Mouse (Mus musculus): Measurements from ENCODE around the gene Ephb1. TPM values are rescaled to one million over a fixed set of nuclear protein-coding genes. Genes with fewer than 3 reads are reported as not detected.

Gene Ephb1
- polyA plus RNA-seq, 1 experiment from 2014 or later: 42.3 TPM

GRCm38 (mm10) chr9:101939006-101939405 is 415.5 kb downstream of the Ephb1 start:
- H3K9ac ChIP-seq (replicated peaks): no peak overlapping the region
- 28% methylated on average over 5 of the region's 5 CpGs for WGBS

GRCm38 (mm10) chr9:101938066-101938465 is 416.4 kb downstream of the Ephb1 start:
- H3K4me2 ChIP-seq (replicated peaks): no peak overlapping the region
- ATAC-seq (replicated peaks): no peak
- 0 out of 2 replicates have a peak overlapping the region, but pooled peaks have one; percentile 17 for H3K27ac ChIP-seq (replicated peaks)
- no peaks in the 10 kb centered on the region for H3K36me3 ChIP-seq
- no peaks in the 10 kb centered on the region for H3K27me3 ChIP-seq
- 82% methylated on average over 4 of the region's 4 CpGs for WGBS
- H3K9ac ChIP-seq (replicated peaks): no peak overlapping the region
- H3K4me3 ChIP-seq: no peak overlapping the region
- peaks cover 25% of the 10 kb centered on the region; the same call in 1 of the 2 replicates for H3K4me1 ChIP-seq
- H3K9me3 ChIP-seq: no peaks in the 10 kb centered on the region

More at GRCm38 (mm10) chr9:101939006-101939405, 415.5 kb downstream of the Ephb1 start:
- Histone ChIP-seq H3K4me3 (no peak overlapping the region), H3K36me3 (no peaks in the 10 kb centered on the region), H3K4me2 (replicated peaks) (no peak overlapping the region), H3K27ac (replicated peaks) (0 out of 2 replicates have a peak overlapping the region, but pooled peaks have one; percentile 24), H3K4me1 (peaks cover 31% of the 10 kb centered on the region; the same call in 1 of the 2 replicates), H3K9me3 (no peaks in the 10 kb centered on the region), H3K27me3 (no peaks in the 10 kb centered on the region)
- ATAC-seq (replicated peaks): peak; percentile 91

GRCm38 (mm10) chr9:101934887-101935286 is 419.6 kb downstream of the Ephb1 start:
- Histone ChIP-seq H3K36me3 (0 out of 2 replicates have a peak, but pooled peaks cover 4% of the 10 kb centered on the region), H3K4me1 (peaks cover 20% of the 10 kb centered on the region; the same call in 1 of the 2 replicates), H3K27me3 (no peaks in the 10 kb centered on the region), H3K4me3 (no peak overlapping the region), H3K9me3 (no peaks in the 10 kb centered on the region), H3K27ac (replicated peaks) (no peak overlapping the region), H3K4me2 (replicated peaks) (no peak overlapping the region), H3K9ac (replicated peaks) (no peak overlapping the region)
- 68% methylated on average over 8 of the region's 8 CpGs for WGBS
- no peak for ATAC-seq (replicated peaks)

GRCm38 (mm10) chr9:101933946-101934573 is 420.4 kb downstream of the Ephb1 start:
- peaks cover 16% of the 10 kb centered on the region; the same call in 1 of the 2 replicates for H3K4me1 ChIP-seq
- no peak overlapping the region for H3K4me2 ChIP-seq (replicated peaks)
- no peak overlapping the region for H3K4me3 ChIP-seq
- no peaks in the 10 kb centered on the region for H3K27me3 ChIP-seq
- WGBS: 46% methylated on average over 8 of the region's 8 CpGs
- no peak overlapping the region for H3K9ac ChIP-seq (replicated peaks)
- no peak overlapping the region; the same call in 1 of the 2 replicates for H3K27ac ChIP-seq (replicated peaks)
- no peaks in the 10 kb centered on the region for H3K9me3 ChIP-seq
- 0 out of 2 replicates have a peak, but pooled peaks cover 4% of the 10 kb centered on the region for H3K36me3 ChIP-seq
- no peak for ATAC-seq (replicated peaks)

GRCm38 (mm10) chr9:101924829-101925228 is 429.7 kb downstream of the Ephb1 start:
- Histone ChIP-seq H3K4me3 (no peak overlapping the region), H3K9ac (replicated peaks) (no peak overlapping the region), H3K36me3 (no peaks in the 10 kb centered on the region), H3K4me2 (replicated peaks) (no peak overlapping the region), H3K27ac (replicated peaks) (no peak overlapping the region), H3K9me3 (no peaks in the 10 kb centered on the region), H3K4me1 (no peaks in the 10 kb centered on the region), H3K27me3 (no peaks in the 10 kb centered on the region)
- 63% methylated on average over 4 of the region's 4 CpGs for WGBS
- no peak for ATAC-seq (replicated peaks)

GRCm38 (mm10) chr9:101922846-101923245 is 431.6 kb downstream of the Ephb1 start:
- Histone ChIP-seq H3K36me3 (no peaks in the 10 kb centered on the region), H3K27ac (replicated peaks) (no peak overlapping the region), H3K9ac (replicated peaks) (no peak overlapping the region), H3K27me3 (no peaks in the 10 kb centered on the region), H3K4me2 (replicated peaks) (no peak overlapping the region), H3K4me1 (no peaks in the 10 kb centered on the region), H3K4me3 (no peak overlapping the region), H3K9me3 (no peaks in the 10 kb centered on the region)
- WGBS: 89% methylated on average over 4 of the region's 4 CpGs
- no peak for ATAC-seq (replicated peaks)

- no peak for ATAC-seq (replicated peaks)
- Histone ChIP-seq H3K27ac (replicated peaks) (no peak overlapping the region), H3K4me1 (no peaks in the 10 kb centered on the region), H3K36me3 (no peaks in the 10 kb centered on the region), H3K9me3 (no peaks in the 10 kb centered on the region), H3K4me3 (no peak overlapping the region), H3K4me2 (replicated peaks) (no peak overlapping the region), H3K9ac (replicated peaks) (no peak overlapping the region), H3K27me3 (no peaks in the 10 kb centered on the region)
- WGBS: 87% methylated on average over 5 of the region's 5 CpGs
Measured at GRCm38 (mm10) chr9:101919324-101919723, 435.2 kb downstream of the Ephb1 start.

GRCm38 (mm10) chr9:101918771-101919170 is 435.7 kb downstream of the Ephb1 start:
- no peaks in the 10 kb centered on the region for H3K27me3 ChIP-seq
- no peak overlapping the region for H3K27ac ChIP-seq (replicated peaks)
- no peak overlapping the region for H3K4me3 ChIP-seq
- H3K36me3 ChIP-seq: no peaks in the 10 kb centered on the region
- H3K4me2 ChIP-seq (replicated peaks): no peak overlapping the region
- H3K9me3 ChIP-seq: no peaks in the 10 kb centered on the region
- ATAC-seq (replicated peaks): no peak
- no peak overlapping the region for H3K9ac ChIP-seq (replicated peaks)
- 88% methylated on average over 4 of the region's 4 CpGs for WGBS
- no peaks in the 10 kb centered on the region for H3K4me1 ChIP-seq

GRCm38 (mm10) chr9:101915082-101915481 is 439.4 kb downstream of the Ephb1 start:
- Histone ChIP-seq H3K27me3 (no peaks in the 10 kb centered on the region), H3K9me3 (no peaks in the 10 kb centered on the region), H3K36me3 (no peaks in the 10 kb centered on the region), H3K4me2 (replicated peaks) (no peak overlapping the region), H3K4me1 (peaks cover 9% of the 10 kb centered on the region), H3K9ac (replicated peaks) (no peak overlapping the region), H3K27ac (replicated peaks) (no peak overlapping the region), H3K4me3 (no peak overlapping the region)
- ATAC-seq (replicated peaks): no peak
- 94% methylated on average over 2 of the region's 2 CpGs for WGBS

- peak; percentile 42; the same call in 1 of the 2 replicates for ATAC-seq (replicated peaks)
- H3K4me1 ChIP-seq: peaks cover 30% of the 10 kb centered on the region
- no peaks in the 10 kb centered on the region for H3K9me3 ChIP-seq
- no peak overlapping the region for H3K4me3 ChIP-seq
- no peak overlapping the region for H3K9ac ChIP-seq (replicated peaks)
- WGBS: 22% methylated on average over 9 of the region's 9 CpGs
- H3K4me2 ChIP-seq (replicated peaks): no peak overlapping the region
- no peak overlapping the region for H3K27ac ChIP-seq (replicated peaks)
- H3K27me3 ChIP-seq: no peaks in the 10 kb centered on the region
- H3K36me3 ChIP-seq: no peaks in the 10 kb centered on the region
Measured at GRCm38 (mm10) chr9:101911176-101911866, 443.2 kb downstream of the Ephb1 start.

- Histone ChIP-seq H3K9me3 (no peaks in the 10 kb centered on the region), H3K9ac (replicated peaks) (no peak overlapping the region), H3K4me2 (replicated peaks) (no peak overlapping the region), H3K27ac (replicated peaks) (peak overlapping the region; percentile 49), H3K27me3 (no peaks in the 10 kb centered on the region), H3K36me3 (no peaks in the 10 kb centered on the region), H3K4me1 (peaks cover 30% of the 10 kb centered on the region), H3K4me3 (no peak overlapping the region)
- WGBS: 68% methylated on average over 4 of the region's 4 CpGs
- ATAC-seq (replicated peaks): no peak
Measured at GRCm38 (mm10) chr9:101909491-101909890, 445.0 kb downstream of the Ephb1 start.

GRCm38 (mm10) chr9:101908849-101909248 is 445.6 kb downstream of the Ephb1 start:
- Histone ChIP-seq H3K27me3 (no peaks in the 10 kb centered on the region), H3K4me3 (no peak overlapping the region), H3K4me1 (peaks cover 30% of the 10 kb centered on the region), H3K9me3 (no peaks in the 10 kb centered on the region), H3K36me3 (no peaks in the 10 kb centered on the region), H3K4me2 (replicated peaks) (no peak overlapping the region), H3K27ac (replicated peaks) (peak overlapping the region; percentile 49), H3K9ac (replicated peaks) (no peak overlapping the region)
- WGBS: 13% methylated on average over 5 of the region's 5 CpGs
- peak; percentile 65 for ATAC-seq (replicated peaks)

All from forebrain, embryonic 15.5 days (tissue).